Mouse (Mus musculus) C2C12 (cell line): ENCODE results near the gene Idi2.
"Not testable (repeated sequence)": the region's sequence is repeated elsewhere in the genome, so short reads cannot be mapped to it uniquely, and the experiment has no call there.

Experiments
- CEBPB ChIP-seq: IDR thresholded peaks from one replicate; pipeline ENCODE4 v1.6.1; 2011; ENCODE audit warnings: low read depth, mild to moderate bottlenecking, control low read depth, moderate library complexity
- CTCF ChIP-seq: IDR thresholded peaks from one replicate; pipeline ENCODE4 v1.5.1; 2011; ENCODE audit not compliant: control insufficient read depth, insufficient read depth, insufficient read length
- FOSL1 ChIP-seq: IDR thresholded peaks from one replicate; pipeline ENCODE4 v1.8.0; 2011; ENCODE audit warnings: mild to moderate bottlenecking, low read length; ENCODE audit not compliant: poor library complexity, insufficient read depth, severe bottlenecking
- MAX ChIP-seq: IDR thresholded peaks from one replicate; pipeline ENCODE4 v1.6.1; 2011; ENCODE audit warnings: mild to moderate bottlenecking, control low read depth
- MYOD1 ChIP-seq: IDR thresholded peaks from one replicate; pipeline ENCODE4 v1.6.1; 2011; ENCODE audit warnings: low read depth; ENCODE audit not compliant: control insufficient read depth, insufficient read length
- MYOG ChIP-seq: IDR thresholded peaks from one replicate; pipeline ENCODE4 v1.6.1; 2011; ENCODE audit not compliant: control insufficient read depth, insufficient read length; ENCODE audit errors: extremely low read depth
- USF1 ChIP-seq: IDR thresholded peaks from one replicate; pipeline ENCODE4 v1.6.1; 2011; ENCODE audit warnings: low read depth, mild to moderate bottlenecking, control low read depth, moderate library complexity

DNA sequence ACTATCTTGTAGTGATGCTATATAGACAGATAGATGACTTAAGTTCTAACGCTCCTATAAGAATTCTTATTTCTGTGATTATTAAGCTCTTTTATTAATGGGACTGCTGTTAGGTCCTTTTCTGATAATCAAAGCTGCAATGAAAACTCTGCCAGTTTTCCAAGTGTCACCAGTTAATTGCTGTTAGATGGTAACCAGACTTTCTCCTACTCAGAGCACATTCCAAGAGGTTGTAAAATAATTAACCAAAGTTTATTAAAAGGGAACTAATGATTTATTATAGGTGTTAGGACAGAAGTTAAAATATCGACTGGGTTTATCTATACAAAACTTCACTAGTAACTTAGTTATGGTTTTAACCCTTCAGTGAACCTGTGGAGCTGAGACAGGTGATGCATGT lies 46.7 kb upstream of the Idi2 start:
- not testable (repeated sequence) for TF ChIP-seq CTCF, MYOG, MAX, USF1, FOSL1, CEBPB, MYOD1
